18 mouse cellular contexts compared by ENCODE assay signal in the genomic region with DNA sequence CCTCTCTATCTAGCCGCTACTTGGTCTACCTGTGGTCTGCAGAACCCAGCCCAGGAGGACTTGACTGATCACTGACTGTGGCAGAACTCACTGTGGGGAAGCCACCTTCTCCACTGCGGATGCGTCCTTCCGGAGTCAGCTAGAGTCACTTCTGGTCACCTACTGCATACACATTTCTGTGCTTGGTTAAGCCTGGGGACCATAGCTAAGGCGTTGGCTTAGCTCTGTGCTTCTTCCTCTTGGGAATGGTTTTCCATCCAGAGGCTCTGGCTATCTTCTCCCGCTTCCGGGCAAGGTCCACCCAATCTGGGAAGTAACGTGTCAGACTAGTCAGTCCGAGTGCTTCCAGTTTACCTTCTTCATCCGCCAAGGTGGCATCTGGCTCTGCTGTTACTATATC.
"Had no signal": no experiment of that assay in that cellular context is flagged by ENCODE, and none has a peak within 500 bp of the region (broad histone marks: within the 10 kb centered on the region; RNA-seq: fewer than 3 reads in every experiment).

No protein-coding gene starts in this region.

- H3K4me2 ChIP-seq: lung, embryonic 14.5 days; midbrain, embryonic 12.5 days; neural tube, embryonic 13.5 days; neural tube, embryonic 15.5 days had no signal

- H3K27ac ChIP-seq: midbrain, embryonic 10.5 days; midbrain, embryonic 12.5 days; neural tube, embryonic 13.5 days; neural tube, embryonic 15.5 days had no signal

- H3K9me3 ChIP-seq: midbrain, embryonic 10.5 days; midbrain, embryonic 12.5 days; neural tube, embryonic 13.5 days; neural tube, embryonic 15.5 days had no signal

- H3K9ac ChIP-seq: lung, embryonic 14.5 days; midbrain, embryonic 12.5 days; neural tube, embryonic 13.5 days; neural tube, embryonic 15.5 days had no signal

- H3K4me3 ChIP-seq: midbrain, embryonic 10.5 days; midbrain, embryonic 12.5 days; myocyte; neural tube, embryonic 13.5 days; neural tube, embryonic 15.5 days had no signal

- H3K36me3 ChIP-seq: midbrain, embryonic 10.5 days; midbrain, embryonic 12.5 days; neural tube, embryonic 13.5 days; neural tube, embryonic 15.5 days had no signal

- H3K27me3 ChIP-seq: midbrain, embryonic 12.5 days had no signal

- DNase-seq: lung, embryonic 14.5 days; lung, postnatal 10 days; lung, postnatal 4 days; midbrain, embryonic 14.5 days; retina, postnatal 1 day; right cerebral cortex, adult 18-20 months; right cerebral cortex, postnatal 25 days; right cerebral cortex, postnatal 4 days; spleen, adult 18-20 months; thymus, adult 18-20 months; thymus, postnatal 14 days; thymus, postnatal 36 days had no signal

- ATAC-seq: midbrain, embryonic 16.5 days had no signal

- H3K4me1 ChIP-seq: neural tube, embryonic 15.5 days had no signal
